Mouse (Mus musculus): ENCODE results near the gene Acp5. TPM values are rescaled to one million over a fixed set of nuclear protein-coding genes. Genes with fewer than 3 reads are reported as not detected.

The Acp5 gene
- 0.29 and 0.34 TPM in 2 replicates for total RNA-seq (2012; rRNA removed)
- total RNA-seq (2014; rRNA removed): not detected in 2 replicates
- polyA plus RNA-seq (2012; ENCODE audit: insufficient read length, low read depth): 0.30 TPM in 1 of 2 replicates, not detected in the other

DNA sequence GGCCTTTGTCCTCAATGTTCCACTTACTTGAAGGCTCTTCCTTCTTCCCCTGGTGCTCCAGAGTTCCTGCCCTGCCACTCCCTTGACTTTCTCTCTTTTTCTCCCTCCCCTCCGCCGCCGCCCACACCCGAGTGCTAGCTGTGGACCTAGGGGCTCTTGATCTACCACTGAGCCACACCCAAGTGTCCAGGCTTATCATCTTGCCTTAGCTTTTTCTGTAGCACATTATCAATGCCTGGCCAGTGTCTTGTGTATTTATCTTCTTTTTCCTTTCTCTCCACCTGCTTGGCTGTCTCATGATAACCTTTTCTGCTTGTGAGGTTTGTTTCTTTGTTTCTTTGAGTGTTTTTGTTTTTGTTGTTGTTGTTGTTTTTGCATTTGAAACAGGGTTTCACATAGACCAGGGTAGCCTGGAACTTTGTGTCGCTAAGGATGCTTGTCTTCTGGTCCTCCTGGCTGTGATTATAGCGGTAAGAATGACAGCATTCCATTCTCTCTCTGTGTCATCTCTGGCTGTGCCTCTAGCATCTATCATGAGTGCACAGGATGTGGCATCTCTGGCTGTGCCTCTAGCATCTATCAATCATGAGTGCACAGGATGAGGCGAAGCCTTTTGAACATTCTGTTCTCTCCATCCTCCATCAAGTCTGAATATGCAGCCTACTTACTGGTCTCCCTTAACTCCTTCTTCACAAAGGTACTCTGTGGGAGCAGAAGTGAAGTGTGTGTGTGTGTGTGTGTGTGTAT is at the start of gene Acp5:
Gene Acp5 (minus strand): TSS at position 68 of the 747 bp plus-strand sequence.
- Histone ChIP-seq H3K79me2 (replicated peaks; ENCODE audit: control insufficient read depth, extremely low read depth, insufficient read depth, poor library complexity, severe bottlenecking) (no peaks in the 10 kb centered on the region), H3K27me3 (replicated peaks) (no peaks in the 10 kb centered on the region), H3K9ac (ENCODE audit: insufficient read depth, low read depth) (no peak within 1 kb of the TSS), H3K27ac (ENCODE audit: insufficient read depth, low read depth) (no peak within 1 kb of the TSS), H3K9me3 (replicated peaks; ENCODE audit: low read length) (peaks cover 11% of the 10 kb centered on the region), H3K4me3 (replicated peaks in 1 of 3; ENCODE audit: low read depth in 2 of 3, low read length in 2 of 3, poor library complexity in 1 of 3) (no peak within 1 kb of the TSS), H3K36me3 (replicated peaks in 1 of 2; ENCODE audit: control insufficient read depth in 1 of 2, insufficient read depth in 1 of 2, low read length in 1 of 2) (no peaks in the 10 kb centered on the region), H3K4me1 (ENCODE audit: control insufficient read depth in 1 of 2, insufficient read depth in 2 of 2) (peaks cover 2 to 3% of the 10 kb centered on the region in 2 experiments; a peak in 2 of 4 replicates), H3K4me2 (ENCODE audit: insufficient read depth, low read depth, poor library complexity, severe bottlenecking) (no peak within 1 kb of the TSS)
- dilution Hi-C loops (cut with MboI; ENCODE audit: extremely low pct_ligation_motif_present, extremely low pct_unique_long_range_greater_than_20kb, low sequenced_read_pairs) (no loop called here), in situ Hi-C loops (cut with MboI; ENCODE audit: low pct_ligation_motif_present, low pct_unique_long_range_greater_than_20kb, low sequenced_read_pairs) (no loop called here)
- TF ChIP-seq USF2 (conservative IDR thresholded peaks at IDR 0.05; ENCODE audit: low read depth, low read length): no peak
- no peak for TF ChIP-seq CHD1 (IDR thresholded peaks at IDR 0.05; ENCODE audit: low read depth, low read length)
- TF ChIP-seq E2F4 (IDR thresholded peaks at IDR 0.05; ENCODE audit: insufficient replicate concordance, low read depth, low read length): no peak
- no peak for TF ChIP-seq MAZ (IDR thresholded peaks at IDR 0.05; ENCODE audit: low read depth, low read length)
- TF ChIP-seq SIN3A (IDR thresholded peaks at IDR 0.05; ENCODE audit: low read length): no peak
- no peak for TF ChIP-seq ZC3H11A (IDR thresholded peaks at IDR 0.05; ENCODE audit: low read depth, low read length)
- TF ChIP-seq CTCF (conservative IDR thresholded peaks at IDR 0.05 in 1 of 2, IDR thresholded peaks at IDR 0.05 in 1 of 2; ENCODE audit: low read depth in 2 of 2, low read length in 2 of 2): no peak
- no peak for TF ChIP-seq RCOR1 (conservative IDR thresholded peaks at IDR 0.05; ENCODE audit: low read depth, low read length)
- no peak for DNase-seq (ENCODE audit: extremely low read depth)

DNA sequence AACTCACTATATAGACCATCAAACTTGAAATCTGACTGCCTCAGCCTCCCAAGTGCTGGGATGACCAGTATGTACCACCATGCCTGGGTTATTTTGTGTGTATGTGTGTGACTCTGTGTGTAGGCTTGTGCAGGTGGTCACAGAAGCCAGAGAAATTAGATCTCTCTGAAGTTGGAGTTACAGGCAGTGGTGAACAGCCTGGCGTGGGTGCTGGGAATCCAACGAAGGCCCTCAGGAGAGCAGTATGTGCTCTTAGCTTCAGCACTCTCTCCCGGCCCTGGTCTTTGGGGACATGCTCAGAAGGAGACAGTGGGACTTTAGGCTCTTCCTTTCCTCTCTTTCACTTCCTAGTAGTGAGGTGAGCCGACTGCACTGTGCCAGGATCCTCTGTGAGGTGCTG is 36.8 kb upstream of the Acp5 start:
- Histone ChIP-seq H3K27me3 (replicated peaks) (peaks cover 2% of the 10 kb centered on the region), H3K4me2 (ENCODE audit: insufficient read depth, low read depth, poor library complexity, severe bottlenecking) (no peak overlapping the region), H3K79me2 (replicated peaks; ENCODE audit: control insufficient read depth, extremely low read depth, insufficient read depth, poor library complexity, severe bottlenecking) (no peaks in the 10 kb centered on the region), H3K4me3 (replicated peaks in 1 of 3; ENCODE audit: low read depth in 2 of 3, low read length in 2 of 3, poor library complexity in 1 of 3) (no peak overlapping the region), H3K36me3 (replicated peaks in 1 of 2; ENCODE audit: control insufficient read depth in 1 of 2, insufficient read depth in 1 of 2, low read length in 1 of 2) (no peaks in the 10 kb centered on the region), H3K9me3 (replicated peaks; ENCODE audit: low read length) (peaks cover 10% of the 10 kb centered on the region), H3K9ac (ENCODE audit: insufficient read depth, low read depth) (no peak overlapping the region), H3K27ac (ENCODE audit: insufficient read depth, low read depth) (no peak overlapping the region), H3K4me1 (ENCODE audit: control insufficient read depth in 1 of 2, insufficient read depth in 2 of 2) (no peaks in the 10 kb centered on the region)
- no peak for DNase-seq (ENCODE audit: extremely low read depth)
- dilution Hi-C loops (cut with MboI; ENCODE audit: extremely low pct_ligation_motif_present, extremely low pct_unique_long_range_greater_than_20kb, low sequenced_read_pairs) (no loop called here), in situ Hi-C loops (cut with MboI; ENCODE audit: low pct_ligation_motif_present, low pct_unique_long_range_greater_than_20kb, low sequenced_read_pairs) (no loop called here)
- TF ChIP-seq ELF1 (IDR thresholded peaks at IDR 0.05; ENCODE audit: low read depth, low read length): no peak
- TF ChIP-seq JUND (conservative IDR thresholded peaks at IDR 0.05; ENCODE audit: low read depth, low read length): no peak
- no peak for TF ChIP-seq RCOR1 (conservative IDR thresholded peaks at IDR 0.05; ENCODE audit: low read depth, low read length)
- no peak for TF ChIP-seq MXI1 (IDR thresholded peaks at IDR 0.05; ENCODE audit: low read depth, low read length)
- no peak for TF ChIP-seq MEF2A (IDR thresholded peaks at IDR 0.05; ENCODE audit: borderline replicate concordance, low read depth, low read length)
- no peak for TF ChIP-seq MAFK (IDR thresholded peaks at IDR 0.05; ENCODE audit: insufficient replicate concordance, low read length)
- TF ChIP-seq CHD2 (IDR thresholded peaks at IDR 0.05; ENCODE audit: low read length): no peak
- TF ChIP-seq GABPA (IDR thresholded peaks at IDR 0.05; ENCODE audit: insufficient replicate concordance, low read depth, low read length): no peak
- no peak for TF ChIP-seq POLR2A (IDR thresholded peaks at IDR 0.05; ENCODE audit: low read depth, low read length)
- no peak for TF ChIP-seq SMC3 (IDR thresholded peaks at IDR 0.05; ENCODE audit: low read depth, low read length)
- TF ChIP-seq HCFC1 (IDR thresholded peaks at IDR 0.05; ENCODE audit: low read depth, low read length): no peak
- no peak for TF ChIP-seq TCF12 (IDR thresholded peaks at IDR 0.05; ENCODE audit: low read depth, low read length)
- no peak for TF ChIP-seq POLR2AphosphoS2 (IDR thresholded peaks at IDR 0.05; ENCODE audit: low read depth, low read length)
- no peak for TF ChIP-seq KAT2A (IDR thresholded peaks at IDR 0.05; ENCODE audit: insufficient replicate concordance, low read length)
- no peak for TF ChIP-seq ETS1 (conservative IDR thresholded peaks at IDR 0.05; ENCODE audit: low read depth, low read length)
- TF ChIP-seq UBTF (IDR thresholded peaks at IDR 0.05; ENCODE audit: low read depth, low read length): no peak
- no peak for TF ChIP-seq USF1 (IDR thresholded peaks at IDR 0.05; ENCODE audit: low read depth, low read length)
- TF ChIP-seq ZNF384 (IDR thresholded peaks at IDR 0.05; ENCODE audit: low read depth, low read length): no peak
- TF ChIP-seq NELFE (IDR thresholded peaks at IDR 0.05; ENCODE audit: low read depth, low read length): no peak

Measured in CH12.LX (cell line).